Mouse (Mus musculus): ENCODE results near the gene Zfc3h1. TPM values are rescaled to one million over a fixed set of nuclear protein-coding genes. Genes with fewer than 3 reads are reported as not detected.

Gene Zfc3h1
- 10 to 100 TPM; 81.7 to 88.9 TPM for total RNA-seq (2023)

DNA sequence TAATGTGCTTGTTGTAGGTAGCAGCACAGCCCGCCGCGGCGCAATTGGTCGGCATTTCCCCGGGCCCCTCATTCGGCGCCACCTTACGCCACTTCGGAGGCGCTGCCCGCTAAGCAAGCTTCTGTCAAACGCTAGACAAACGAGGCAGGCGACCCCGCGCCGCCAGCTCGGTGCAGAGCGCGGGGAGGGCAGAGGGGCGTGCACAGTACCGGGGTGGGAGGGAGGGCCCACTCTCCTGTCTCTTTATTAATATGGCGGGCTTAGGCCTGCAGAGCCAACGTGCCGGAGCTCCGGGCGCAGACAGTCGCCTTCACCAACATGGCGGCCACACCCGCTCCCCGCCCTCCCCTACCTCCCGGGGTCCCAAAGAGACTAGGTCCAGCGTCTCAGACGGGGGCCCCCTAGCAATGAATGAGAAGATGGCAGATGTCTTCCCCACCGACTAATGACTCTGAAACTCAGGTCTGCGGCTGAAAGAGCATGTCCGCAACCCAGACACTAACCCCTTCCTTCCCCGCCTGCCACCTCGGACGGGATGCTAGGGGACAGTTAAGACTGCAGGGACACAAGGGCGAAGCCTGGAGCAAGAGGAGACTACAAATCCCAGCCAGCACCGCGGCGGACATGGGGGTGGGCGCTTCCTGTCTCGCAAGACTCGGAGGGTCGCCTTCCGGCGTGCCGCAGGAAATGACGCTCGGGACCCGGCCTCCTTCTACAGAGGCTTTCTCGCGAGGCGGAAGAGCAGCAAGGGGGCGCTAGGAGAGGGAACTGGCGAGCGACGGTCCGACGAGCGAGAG lies at the start of gene Zfc3h1, which contains the start of gene Thap2:
Zfc3h1 (plus strand) TSS at position 739 of the 797 bp plus-strand sequence.
Thap2 (minus strand) TSS at position 223 of the 797 bp plus-strand sequence.

GRCm38 (mm10) chr10:115361840-115362622 lies 22.7 kb upstream of the Zfc3h1 start, which contains the start of gene Tmem19:
TSS of gene Tmem19 (minus strand) at chr10:115362501.

Other genes starting within 250 kb of the Zfc3h1 start
- gene Tph2, start 199.9 kb upstream of the Zfc3h1 start, total RNA-seq (2023): not detected
- gene Tbc1d15, start 133.5 kb upstream of the Zfc3h1 start, total RNA-seq (2023): 100 to 1,000 TPM in 1 of 2 experiments, 10 to 100 TPM in 1; 87.5 to 121 TPM
- 10 to 100 TPM; 61.5 to 64.3 TPM for gene Rab21, start 69.4 kb upstream of the Zfc3h1 start, total RNA-seq (2023)
- gene Tmem19, start 22.5 kb upstream of the Zfc3h1 start, total RNA-seq (2023): 10 to 100 TPM; 33.1 to 35.5 TPM
- 10 to 100 TPM in 1 of 2 experiments, 1 to 10 TPM in 1; 8.7 to 12.6 TPM for gene Thap2, start 516 bp upstream of the Zfc3h1 start, total RNA-seq (2023)
- gene A930009A15Rik, start 185.0 kb downstream of the Zfc3h1 start, total RNA-seq (2023): not detected
- under 1 TPM in 1 of 2 experiments, not detected in 1; 0.21 TPM for gene Lgr5, start 202.8 kb downstream of the Zfc3h1 start, total RNA-seq (2023)

All from T-cell, adult 66 days (primary cell).